Mouse (Mus musculus) kidney, embryonic 16.5 days (tissue): ENCODE measurements around the gene Myo6. TPM values are rescaled to one million over a fixed set of nuclear protein-coding genes. Genes with fewer than 3 reads are reported as not detected.

Experiments
- ATAC-seq: fragments of 200-750 bp; cut with Nextera tagmentation; 2 replicates; pipeline ENCODE4 v1.8.0; 2017; ENCODE audit warnings: moderate TSS enrichment; ENCODE audit not compliant: low FRiP score, low TSS enrichment
- H3K27ac ChIP-seq: fragments of 300-500 bp; sonication (generic); 2 replicates; pipeline ENCODE4 v1.5.1; 2014; ENCODE audit warnings: low read length
- H3K27me3 ChIP-seq: fragments of 300-500 bp; sonication (generic); 2 replicates; pipeline ENCODE4 v1.6.1; 2014; ENCODE audit warnings: low read length, control low read depth, mixed read lengths; ENCODE audit not compliant: insufficient read depth
- H3K36me3 ChIP-seq: fragments of 300-500 bp; sonication (generic); 2 replicates; pipeline ENCODE4 v1.6.1; 2014; ENCODE audit warnings: low read length, control low read depth, mixed read lengths; ENCODE audit not compliant: insufficient read depth
- H3K4me1 ChIP-seq: fragments of 300-500 bp; sonication (generic); 2 replicates; pipeline ENCODE4 v1.6.1; 2014; ENCODE audit warnings: low read length, control low read depth, mixed read lengths; ENCODE audit not compliant: insufficient read depth
- H3K4me2 ChIP-seq: fragments of 300-500 bp; sonication (generic); replicated peaks from 2 replicates; pipeline ENCODE4 v1.6.1; 2014; ENCODE audit warnings: low read depth, low read length
- H3K4me3 ChIP-seq: fragments of 300-500 bp; sonication (generic); 2 replicates; pipeline ENCODE4 v1.5.1; 2014; ENCODE audit warnings: mild to moderate bottlenecking, low read length
- H3K9ac ChIP-seq: fragments of 300-500 bp; sonication (generic); replicated peaks from 2 replicates; pipeline ENCODE4 v1.6.1; 2014; ENCODE audit warnings: low read length
- H3K9me3 ChIP-seq: fragments of 300-500 bp; sonication (generic); 2 replicates; pipeline ENCODE4 v1.6.1; 2016; ENCODE audit warnings: low read length, control low read depth
- WGBS: fragments of 180-500 bp; shearing (Covaris S2); extraction: QIAGEN DNeasy Blood & Tissue Kit; methylation state at CpG from one replicate; pipeline ENCODE4 v1.1.7; 2014; 5-methylcytosine and 5-hydroxymethylcytosine counted together
- polyA plus RNA-seq: library from polyadenylated mRNA; unstranded; fragments of >200 nt; fragmentation: Nextera tagmentation; extraction: Ambion mirVana; gene quantifications from 2 replicates; pipeline ENCODE4 v1.2.1, GENCODE M21; 2015

The Myo6 gene
- polyA plus RNA-seq, 1 experiment from 2014 or later, result 62.6 TPM

- H3K27ac ChIP-seq, result peak overlapping the region; percentile 84
- WGBS, result 3% methylated on average over 13 of the region's 13 CpGs
- ATAC-seq, result no peak
Measured at GRCm38 (mm10) chr9:80164191-80164590, 640 bp upstream of the Myo6 start.

GRCm38 (mm10) chr9:80165690-80166089 lies 859 bp downstream of the Myo6 start:
- Histone ChIP-seq H3K27ac (peak overlapping the region; percentile 87), H3K9ac (peak overlapping the region; percentile 65), H3K9me3 (no peaks in the 10 kb centered on the region), H3K4me2 (peak overlapping the region; percentile 58), H3K4me3 (peak overlapping the region; percentile 91), H3K4me1 (peaks cover 8% of the 10 kb centered on the region; the same call in 1 of the 2 replicates), H3K27me3 (no peaks in the 10 kb centered on the region), H3K36me3 (no peaks in the 10 kb centered on the region)
- 15% methylated on average over 9 of the region's 9 CpGs for WGBS
- ATAC-seq, result no peak

More at GRCm38 (mm10) chr9:80164191-80164590, 640 bp upstream of the Myo6 start:
- Histone ChIP-seq H3K9ac (peak overlapping the region; percentile 32), H3K4me2 (peak overlapping the region; percentile 58), H3K4me3 (peak overlapping the region; percentile 91), H3K36me3 (no peaks in the 10 kb centered on the region), H3K27me3 (no peaks in the 10 kb centered on the region), H3K4me1 (peaks cover 8% of the 10 kb centered on the region; the same call in 1 of the 2 replicates), H3K9me3 (no peaks in the 10 kb centered on the region)

- Histone ChIP-seq H3K27me3 (no peaks in the 10 kb centered on the region), H3K4me2 (peak overlapping the region; percentile 58), H3K4me1 (peaks cover 10% of the 10 kb centered on the region; the same call in 1 of the 2 replicates), H3K9me3 (no peaks in the 10 kb centered on the region), H3K27ac (peak overlapping the region; percentile 76), H3K9ac (peak overlapping the region; percentile 54; the same call in 1 of the 2 replicates), H3K4me3 (peak overlapping the region; percentile 91), H3K36me3 (no peaks in the 10 kb centered on the region)
- 26% methylated on average over 6 of the region's 6 CpGs for WGBS
- no peak for ATAC-seq
Measured at GRCm38 (mm10) chr9:80166425-80166824, 1.6 kb downstream of the Myo6 start.

GRCm38 (mm10) chr9:80167089-80167488 lies 2.3 kb downstream of the Myo6 start:
- H3K27ac ChIP-seq, result peak overlapping the region; percentile 67; the same call in 1 of the 2 replicates
- H3K9me3 ChIP-seq, result no peaks in the 10 kb centered on the region
- H3K9ac ChIP-seq, result no peak overlapping the region
- 43% methylated on average over 4 of the region's 4 CpGs for WGBS
- 0 out of 2 replicates have a peak overlapping the region, but pooled peaks have one; percentile 8 for H3K4me3 ChIP-seq
- ATAC-seq, result no peak
- peaks cover 16% of the 10 kb centered on the region for H3K4me1 ChIP-seq
- H3K27me3 ChIP-seq, result no peaks in the 10 kb centered on the region
- H3K4me2 ChIP-seq, result peak overlapping the region; percentile 58; the same call in 1 of the 2 replicates
- H3K36me3 ChIP-seq, result no peaks in the 10 kb centered on the region

- no peak overlapping the region for H3K27ac ChIP-seq
- H3K36me3 ChIP-seq, result peaks cover 1% of the 10 kb centered on the region; the same call in 1 of the 2 replicates
- no peak overlapping the region for H3K9ac ChIP-seq
- H3K4me1 ChIP-seq, result peaks cover 29% of the 10 kb centered on the region
- no peaks in the 10 kb centered on the region for H3K27me3 ChIP-seq
- ATAC-seq, result no peak
- H3K9me3 ChIP-seq, result no peaks in the 10 kb centered on the region
- WGBS, result 81% methylated on average over 9 of the region's 9 CpGs
- no peak overlapping the region for H3K4me2 ChIP-seq
- no peak overlapping the region for H3K4me3 ChIP-seq
Measured at GRCm38 (mm10) chr9:80169551-80169950, 4.7 kb downstream of the Myo6 start.

GRCm38 (mm10) chr9:80171241-80171640 lies 6.4 kb downstream of the Myo6 start:
- Histone ChIP-seq H3K4me2 (no peak overlapping the region), H3K4me1 (peaks cover 26% of the 10 kb centered on the region), H3K9me3 (no peaks in the 10 kb centered on the region), H3K27me3 (no peaks in the 10 kb centered on the region), H3K27ac (peak overlapping the region; percentile 84; the same call in 1 of the 2 replicates), H3K9ac (no peak overlapping the region), H3K36me3 (peaks cover 4% of the 10 kb centered on the region; the same call in 1 of the 2 replicates), H3K4me3 (no peak overlapping the region)
- ATAC-seq, result no peak

GRCm38 (mm10) chr9:80172396-80173222 lies 7.8 kb downstream of the Myo6 start:
- Histone ChIP-seq H3K9ac (no peak overlapping the region), H3K27ac (peak overlapping the region; percentile 84), H3K4me2 (peak overlapping the region; percentile 0; the same call in 1 of the 2 replicates), H3K9me3 (no peaks in the 10 kb centered on the region), H3K27me3 (no peaks in the 10 kb centered on the region), H3K4me3 (no peak overlapping the region), H3K36me3 (peaks cover 4% of the 10 kb centered on the region; the same call in 1 of the 2 replicates), H3K4me1 (peaks cover 28% of the 10 kb centered on the region)
- WGBS, result 35% methylated on average over 8 of the region's 8 CpGs
- peak; percentile 60 for ATAC-seq

- peaks cover 4% of the 10 kb centered on the region; the same call in 1 of the 2 replicates for H3K36me3 ChIP-seq
- H3K9ac ChIP-seq, result no peak overlapping the region
- 33% methylated on average over 9 of the region's 9 CpGs for WGBS
- no peaks in the 10 kb centered on the region for H3K9me3 ChIP-seq
- peaks cover 28% of the 10 kb centered on the region for H3K4me1 ChIP-seq
- no peak overlapping the region for H3K4me3 ChIP-seq
- H3K27me3 ChIP-seq, result no peaks in the 10 kb centered on the region
- ATAC-seq, result peak; percentile 79
- no peak overlapping the region for H3K4me2 ChIP-seq
- peak overlapping the region; percentile 71 for H3K27ac ChIP-seq
Measured at GRCm38 (mm10) chr9:80173629-80174028, 8.8 kb downstream of the Myo6 start.

- Histone ChIP-seq H3K4me1 (peaks cover 23% of the 10 kb centered on the region), H3K36me3 (peaks cover 7% of the 10 kb centered on the region; the same call in 1 of the 2 replicates), H3K4me3 (no peak overlapping the region), H3K4me2 (no peak overlapping the region), H3K9ac (no peak overlapping the region), H3K27ac (peak overlapping the region; percentile 65; the same call in 1 of the 2 replicates), H3K9me3 (no peaks in the 10 kb centered on the region), H3K27me3 (no peaks in the 10 kb centered on the region)
- 51% methylated on average over 13 of the region's 13 CpGs for WGBS
- ATAC-seq, result no peak
Measured at GRCm38 (mm10) chr9:80176696-80177478, 12.1 kb downstream of the Myo6 start.
